Mouse (Mus musculus) thymus, postnatal 14 days (tissue): ENCODE results near the gene Wdr44.
"Not testable (repeated sequence)": the region's sequence is repeated elsewhere in the genome, so short reads cannot be mapped to it uniquely, and the experiment has no call there.

ENCODE experiments used
- DNase-seq: peaks from one replicate; pipeline ENCODE4 v3.0.0; 2021

Gene Wdr44

GRCm38 (mm10) chrX:23692722-23693442 is at the start of gene Wdr44:
Gene Wdr44, plus strand, starts transcription at chrX:23693051.
- peak; percentile 95 for DNase-seq

- DNase-seq = no peak
Measured at GRCm38 (mm10) chrX:23648371-23648770, 44.5 kb upstream of the Wdr44 start.

- no peak for DNase-seq
Measured at GRCm38 (mm10) chrX:23662216-23662615, 30.6 kb upstream of the Wdr44 start.

GRCm38 (mm10) chrX:23673193-23673592 is 19.7 kb upstream of the Wdr44 start:
- no peak for DNase-seq

GRCm38 (mm10) chrX:23675450-23675849 is 17.4 kb upstream of the Wdr44 start:
- no peak for DNase-seq

- no peak for DNase-seq
Measured at GRCm38 (mm10) chrX:23676583-23676982, 16.3 kb upstream of the Wdr44 start.

- DNase-seq = no peak
Measured at GRCm38 (mm10) chrX:23677511-23677910, 15.3 kb upstream of the Wdr44 start.

GRCm38 (mm10) chrX:23692336-23692721 is 522 bp upstream of the Wdr44 start:
- peak; percentile 3 for DNase-seq

- no peak for DNase-seq
Measured at GRCm38 (mm10) chrX:23693443-23694400, 871 bp downstream of the Wdr44 start.

GRCm38 (mm10) chrX:23694588-23694987 is 1.7 kb downstream of the Wdr44 start:
- no peak for DNase-seq

GRCm38 (mm10) chrX:23695109-23695508 is 2.3 kb downstream of the Wdr44 start:
- DNase-seq = no peak

- no peak for DNase-seq
Measured at GRCm38 (mm10) chrX:23697346-23697745, 4.5 kb downstream of the Wdr44 start.

- DNase-seq = no peak
Measured at GRCm38 (mm10) chrX:23699023-23699422, 6.2 kb downstream of the Wdr44 start.

GRCm38 (mm10) chrX:23717247-23717646 is 24.4 kb downstream of the Wdr44 start:
- no peak for DNase-seq

GRCm38 (mm10) chrX:23727463-23727862 is 34.6 kb downstream of the Wdr44 start:
- DNase-seq = no peak

GRCm38 (mm10) chrX:23754671-23755070 is 61.8 kb downstream of the Wdr44 start:
- no peak for DNase-seq

GRCm38 (mm10) chrX:23767849-23768248 is 75.0 kb downstream of the Wdr44 start:
- no peak for DNase-seq

GRCm38 (mm10) chrX:23807125-23807524 is 114.3 kb downstream of the Wdr44 start:
- no peak for DNase-seq

- DNase-seq = no peak
Measured at GRCm38 (mm10) chrX:23810365-23810764, 117.5 kb downstream of the Wdr44 start.

- not testable (repeated sequence) for DNase-seq
Measured at GRCm38 (mm10) chrX:23813287-23813686, 120.4 kb downstream of the Wdr44 start.

GRCm38 (mm10) chrX:23822885-23823284 is 130.0 kb downstream of the Wdr44 start:
- not testable (repeated sequence) for DNase-seq

- DNase-seq = no peak
Measured at GRCm38 (mm10) chrX:23823398-23824023, 130.7 kb downstream of the Wdr44 start.

- DNase-seq = not testable (repeated sequence)
Measured at GRCm38 (mm10) chrX:23833784-23834183, 140.9 kb downstream of the Wdr44 start.
